Comparison of ENCODE assay signal across 9 mouse cellular contexts in the genomic region with DNA sequence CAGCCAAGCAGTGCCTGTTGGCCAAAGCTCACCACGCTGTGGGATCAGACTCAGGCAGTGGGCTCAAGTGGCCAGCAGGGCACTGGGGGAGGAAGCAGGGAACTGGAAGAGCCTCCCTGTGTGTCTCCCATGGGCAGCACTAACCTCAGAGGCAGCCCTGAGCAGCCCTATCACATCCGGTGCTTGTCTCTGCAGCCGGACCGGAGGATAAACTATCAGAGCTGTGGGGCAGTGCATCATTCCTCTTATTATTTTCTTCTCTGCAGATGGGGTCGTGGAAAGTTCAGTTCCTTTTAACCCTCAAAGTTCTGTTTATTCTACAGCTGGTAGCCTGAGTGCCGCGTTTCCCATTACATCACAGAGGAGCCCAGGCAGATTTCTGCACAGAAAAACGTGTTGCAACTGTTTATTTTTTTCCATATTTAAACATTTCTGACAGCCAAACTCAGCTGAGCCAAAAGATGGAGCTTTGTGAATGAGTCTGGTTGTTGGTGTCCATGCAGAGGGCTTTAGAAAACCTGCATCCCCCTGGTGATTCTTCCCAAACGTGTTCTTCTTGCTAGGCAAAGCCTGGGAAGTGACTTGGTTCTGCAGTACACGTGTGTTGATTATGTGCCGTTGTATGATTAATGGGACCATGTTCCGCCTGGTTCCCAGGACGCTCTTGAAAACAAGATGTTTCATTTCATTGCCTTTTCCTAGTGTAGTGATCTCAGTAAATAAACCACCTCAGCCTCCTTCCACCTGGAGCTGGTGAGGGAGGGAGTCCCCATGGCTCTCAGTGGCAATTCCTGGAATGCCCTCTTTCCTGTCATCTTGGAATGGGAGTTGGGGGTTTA.
DNase-seq lines count a peak whose midpoint lies in the region; ATAC-seq and TF ChIP-seq lines count a peak whose summit lies in the region.
"Had no signal": no experiment of that assay in that cellular context is flagged by ENCODE, and none has a peak within 500 bp of the region (broad histone marks: within the 10 kb centered on the region; RNA-seq: fewer than 3 reads in every experiment).

No protein-coding gene starts in this region.

- peak; percentile 13; the same call in 1 of the 2 replicates for TF ChIP-seq CTCF in liver, embryonic 14.5 days (IDR thresholded peaks at IDR 0.05; ENCODE audit: low read depth)

- H3K4me1 ChIP-seq in forebrain, embryonic 14.5 days (ENCODE audit: control insufficient read depth, insufficient read depth, low read length) = no peaks in the 10 kb centered on the region
- H3K4me1 ChIP-seq in forebrain, embryonic 13.5 days = peaks cover 9% of the 10 kb centered on the region
- peaks cover 60% of the 10 kb centered on the region for H3K4me1 ChIP-seq in intestine, embryonic 16.5 days (ENCODE audit: control insufficient read depth, insufficient read depth, low read length)
- H3K4me1 ChIP-seq in liver, embryonic 14.5 days (replicated peaks; ENCODE audit: control insufficient read depth in 2 of 2, insufficient read depth in 2 of 2, low read length in 1 of 2) = peaks cover 0 to 30% of the 10 kb centered on the region in 2 experiments; a peak in 3 of 4 replicates
- H3K4me1 ChIP-seq in stomach, embryonic 16.5 days (ENCODE audit: control insufficient read depth, insufficient read depth, low read length) = peaks cover 63% of the 10 kb centered on the region

- WGBS in forebrain, embryonic 14.5 days = 84% methylated on average over 13 of the region's 13 CpGs
- 80% methylated on average over 13 of the region's 13 CpGs for WGBS in forebrain, embryonic 13.5 days
- WGBS in intestine, embryonic 16.5 days = 27% methylated on average over 13 of the region's 13 CpGs
- 53% methylated on average over 13 of the region's 13 CpGs for WGBS in liver, embryonic 14.5 days (ENCODE audit: insufficient replicate concordance)
- WGBS in stomach, embryonic 16.5 days = 6% methylated on average over 13 of the region's 13 CpGs

- TF ChIP-seq EP300 in liver, embryonic 14.5 days (IDR thresholded peaks at IDR 0.05; ENCODE audit: low read depth) = no peak

- peak overlapping the region; percentile 39; the same call in 1 of the 2 replicates for H3K27ac ChIP-seq in forebrain, embryonic 14.5 days (ENCODE audit: low read depth, low read length)
- no peak overlapping the region for H3K27ac ChIP-seq in forebrain, embryonic 13.5 days
- H3K27ac ChIP-seq in intestine, embryonic 16.5 days (ENCODE audit: low read length) = peak overlapping the region; percentile 89
- H3K27ac ChIP-seq in liver, embryonic 14.5 days = no peak overlapping the region
- peak overlapping the region; percentile 97 for H3K27ac ChIP-seq in stomach, embryonic 16.5 days (ENCODE audit: low read length)

- ATAC-seq in forebrain, embryonic 14.5 days = no peak
- ATAC-seq in forebrain, embryonic 13.5 days = no peak
- peak; percentile 57 for ATAC-seq in intestine, embryonic 16.5 days
- peak; percentile 51; the same call in 1 of the 2 replicates for ATAC-seq in liver, embryonic 14.5 days (ENCODE audit: insufficient read depth)
- peak; percentile 33 for ATAC-seq in stomach, embryonic 16.5 days (ENCODE audit: insufficient read depth, low FRiP score)

- H3K27me3 ChIP-seq in forebrain, embryonic 14.5 days (replicated peaks; ENCODE audit: control insufficient read depth, insufficient read depth, low read length) = no peaks in the 10 kb centered on the region
- no peaks in the 10 kb centered on the region for H3K27me3 ChIP-seq in forebrain, embryonic 13.5 days
- no peaks in the 10 kb centered on the region for H3K27me3 ChIP-seq in intestine, embryonic 16.5 days (replicated peaks; ENCODE audit: control insufficient read depth, insufficient read depth, low read length)
- no peaks in the 10 kb centered on the region for H3K27me3 ChIP-seq in liver, embryonic 14.5 days (ENCODE audit: control insufficient read depth, insufficient read depth, low read length)
- no peaks in the 10 kb centered on the region for H3K27me3 ChIP-seq in stomach, embryonic 16.5 days (ENCODE audit: control insufficient read depth, insufficient read depth, low read length)

- DNase-seq in forebrain, embryonic 14.5 days (ENCODE audit: low spot score) = peak; percentile 17
- peak; percentile 28 for DNase-seq in gastrocnemius, postnatal 10 days
- peak in 1 of 3 experiments; percentile 11 for DNase-seq in liver, embryonic 14.5 days (ENCODE audit: low read depth in 3 of 3, low spot score in 3 of 3)
- DNase-seq in right cerebral cortex, postnatal 25 days = no peak
- no peak for DNase-seq in MN1 (ENCODE audit: low spot score)

- no peaks in the 10 kb centered on the region for H3K9me3 ChIP-seq in forebrain, embryonic 14.5 days (replicated peaks; ENCODE audit: control insufficient read depth, low read length)
- no peaks in the 10 kb centered on the region for H3K9me3 ChIP-seq in forebrain, embryonic 13.5 days (replicated peaks)
- H3K9me3 ChIP-seq in intestine, embryonic 16.5 days (ENCODE audit: control insufficient read depth, low read length) = no peaks in the 10 kb centered on the region
- H3K9me3 ChIP-seq in liver, embryonic 14.5 days (ENCODE audit: control insufficient read depth, low read length) = no peaks in the 10 kb centered on the region
- no peaks in the 10 kb centered on the region for H3K9me3 ChIP-seq in stomach, embryonic 16.5 days (replicated peaks; ENCODE audit: control insufficient read depth, low read length)

- 0 out of 2 replicates have a peak, but pooled peaks cover 26% of the 10 kb centered on the region for H3K36me3 ChIP-seq in forebrain, embryonic 14.5 days (ENCODE audit: control insufficient read depth, insufficient read depth, low read length)
- peaks cover 35% of the 10 kb centered on the region for H3K36me3 ChIP-seq in forebrain, embryonic 13.5 days (ENCODE audit: poor library complexity, severe bottlenecking)
- no peaks in the 10 kb centered on the region for H3K36me3 ChIP-seq in intestine, embryonic 16.5 days (ENCODE audit: control insufficient read depth, insufficient read depth, low read length)
- no peaks in the 10 kb centered on the region for H3K36me3 ChIP-seq in liver, embryonic 14.5 days (replicated peaks; ENCODE audit: control insufficient read depth, insufficient read depth, low read depth)
- no peaks in the 10 kb centered on the region for H3K36me3 ChIP-seq in stomach, embryonic 16.5 days (ENCODE audit: control insufficient read depth, insufficient read depth, low read length)

- H3K9ac ChIP-seq in forebrain, embryonic 14.5 days (ENCODE audit: low read length) = no peak overlapping the region
- H3K9ac ChIP-seq in forebrain, embryonic 13.5 days = no peak overlapping the region
- no peak overlapping the region for H3K9ac ChIP-seq in intestine, embryonic 16.5 days (ENCODE audit: low read depth, low read length)
- H3K9ac ChIP-seq in liver, embryonic 14.5 days (replicated peaks) = no peak overlapping the region
- 0 out of 2 replicates have a peak overlapping the region, but pooled peaks have one; percentile 26 for H3K9ac ChIP-seq in stomach, embryonic 16.5 days (ENCODE audit: low read length)

- H3K4me3 ChIP-seq in forebrain, embryonic 14.5 days (ENCODE audit: low read depth, low read length) = no peak overlapping the region
- H3K4me3 ChIP-seq in forebrain, embryonic 13.5 days = no peak overlapping the region
- H3K4me3 ChIP-seq in intestine, embryonic 16.5 days (ENCODE audit: low read length) = no peak overlapping the region
- no peak overlapping the region for H3K4me3 ChIP-seq in liver, embryonic 14.5 days (ENCODE audit: insufficient read depth in 1 of 2, low read depth in 2 of 2, low read length in 2 of 2)
- no peak overlapping the region for H3K4me3 ChIP-seq in stomach, embryonic 16.5 days (replicated peaks; ENCODE audit: low read length)
- H3K4me3 ChIP-seq: myocyte had no signal

- H3K4me2 ChIP-seq in forebrain, embryonic 14.5 days (ENCODE audit: low read length) = no peak overlapping the region
- H3K4me2 ChIP-seq in forebrain, embryonic 13.5 days = no peak overlapping the region
- no peak overlapping the region for H3K4me2 ChIP-seq in intestine, embryonic 16.5 days (ENCODE audit: low read depth, low read length)
- H3K4me2 ChIP-seq in liver, embryonic 14.5 days (ENCODE audit: low read depth) = no peak overlapping the region
- H3K4me2 ChIP-seq in stomach, embryonic 16.5 days (ENCODE audit: low read depth, low read length) = 0 out of 2 replicates have a peak overlapping the region, but pooled peaks have one; percentile 5

Comparison
In these comparisons a context has a peak if more than half of its experiments do, and no peak if none do; other contexts are left out.
1. H3K27ac ChIP-seq: peak in forebrain, embryonic 14.5 days (single experiment), intestine, embryonic 16.5 days (single experiment) and stomach, embryonic 16.5 days (single experiment); none in forebrain, embryonic 13.5 days (single experiment) and liver, embryonic 14.5 days (single experiment).
2. ATAC-seq: peak in intestine, embryonic 16.5 days (single experiment), liver, embryonic 14.5 days (single experiment) and stomach, embryonic 16.5 days (single experiment); none in forebrain, embryonic 14.5 days (single experiment) and forebrain, embryonic 13.5 days (single experiment).
3. DNase-seq: peak in forebrain, embryonic 14.5 days (single experiment) and gastrocnemius, postnatal 10 days (single experiment); none in right cerebral cortex, postnatal 25 days (single experiment) and MN1 (single experiment).